Mouse (Mus musculus): ENCODE results near the gene Hbs1l.

The Hbs1l gene

DNA sequence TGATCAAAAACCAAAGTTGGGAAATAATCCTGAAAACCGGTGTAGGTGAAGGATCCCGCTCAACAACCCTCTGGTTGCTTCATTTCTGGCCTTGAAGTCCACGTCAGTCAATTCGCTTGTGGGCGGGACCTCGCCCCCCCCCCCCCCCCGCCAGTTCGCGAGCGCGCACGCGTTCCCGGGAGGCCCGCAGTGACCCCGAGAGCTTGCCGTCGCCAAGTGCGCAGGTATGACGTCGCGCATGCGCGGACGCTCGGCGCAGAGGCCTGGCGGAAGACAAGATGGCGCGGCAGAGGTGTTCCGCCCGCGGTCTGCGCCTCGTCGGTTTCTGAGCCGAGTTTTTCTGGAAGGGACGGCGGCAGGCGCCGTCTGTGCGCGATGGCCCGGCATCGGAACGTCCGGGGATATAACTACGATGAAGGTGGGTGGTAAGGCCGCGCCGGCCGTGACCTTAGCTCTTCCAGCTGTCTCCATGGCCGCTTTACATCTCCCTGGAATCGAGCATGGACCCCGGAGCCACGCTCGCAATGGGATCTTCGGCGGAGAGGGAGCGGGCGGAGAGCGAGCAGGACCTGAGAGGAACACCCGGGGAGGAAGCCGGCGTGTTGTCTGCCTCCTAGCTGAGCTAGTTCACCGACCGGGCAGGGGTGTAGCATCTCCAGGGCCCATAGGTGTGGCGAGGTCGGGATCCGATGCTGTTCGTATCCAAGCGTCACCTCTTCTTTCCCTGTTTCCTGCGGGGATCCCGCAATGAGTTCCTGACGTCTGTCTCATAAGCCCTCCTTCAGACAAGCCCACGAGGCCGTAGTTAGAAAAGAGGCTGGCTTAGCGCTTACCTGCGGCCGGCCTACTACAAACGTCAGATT lies at the start of gene Hbs1l:
Hbs1l (plus strand) TSS at position 221 of the 863 bp plus-strand sequence.
- in situ Hi-C loops (cut with MboI, MseI), result no loop called here

DNA sequence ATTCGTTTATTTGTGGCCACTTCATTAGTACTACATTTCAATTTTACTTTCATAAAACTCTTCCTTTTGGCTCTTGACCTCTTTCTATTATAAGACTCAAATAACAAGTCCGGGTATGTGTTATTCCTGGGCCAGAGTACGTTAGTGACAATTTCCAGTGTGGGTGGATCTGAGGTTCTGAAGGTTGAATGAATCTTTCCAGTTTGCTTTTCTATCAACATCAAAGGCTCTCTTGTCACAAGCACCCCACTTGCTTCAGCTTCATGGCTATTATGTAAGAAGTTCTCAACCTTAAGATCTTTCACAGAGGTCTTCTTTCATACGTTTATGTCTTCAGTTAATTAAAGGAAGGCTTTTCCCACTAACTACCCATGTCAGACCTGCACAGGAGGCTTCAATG lies 47.2 kb upstream of the Hbs1l start:
- in situ Hi-C loops (cut with MboI, MseI), result loop anchor here (5.0 kb wide), 1 partner anchor 56 kb away; no protein-coding TSS in a partner anchor

DNA sequence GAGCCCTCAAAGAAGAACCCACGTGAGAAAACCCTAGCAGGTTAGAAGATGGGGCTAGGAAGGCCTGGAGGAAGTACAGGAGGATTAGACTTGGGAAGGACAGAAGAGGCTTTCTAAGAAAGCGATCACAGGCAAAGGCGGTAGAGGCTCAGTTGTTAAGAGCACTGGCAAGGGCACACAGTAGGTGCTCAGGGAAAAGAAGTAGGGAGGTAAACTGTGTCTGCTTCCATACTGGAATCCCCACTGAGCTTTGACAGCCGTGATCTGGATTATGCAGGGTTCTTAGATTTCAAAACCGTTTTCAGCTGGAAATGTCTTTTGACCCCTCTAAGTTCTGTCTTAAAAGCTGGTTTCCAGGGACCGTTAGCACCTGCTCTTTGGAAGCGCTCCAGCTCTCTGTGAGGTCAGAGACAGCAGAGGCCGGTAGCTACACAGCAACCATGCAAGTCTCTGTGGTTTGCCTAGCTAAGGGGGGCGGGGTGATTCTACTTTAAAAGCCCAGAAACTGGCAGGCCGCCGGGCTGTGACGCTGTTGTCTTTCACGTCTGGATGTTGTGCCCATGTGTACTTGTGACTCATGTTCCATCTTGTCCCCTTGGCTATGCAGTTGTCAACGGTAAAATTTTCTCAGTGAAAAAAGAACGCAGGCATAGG lies 43.8 kb upstream of the Hbs1l start:
- in situ Hi-C loops (cut with MboI, MseI), result no loop called here

DNA sequence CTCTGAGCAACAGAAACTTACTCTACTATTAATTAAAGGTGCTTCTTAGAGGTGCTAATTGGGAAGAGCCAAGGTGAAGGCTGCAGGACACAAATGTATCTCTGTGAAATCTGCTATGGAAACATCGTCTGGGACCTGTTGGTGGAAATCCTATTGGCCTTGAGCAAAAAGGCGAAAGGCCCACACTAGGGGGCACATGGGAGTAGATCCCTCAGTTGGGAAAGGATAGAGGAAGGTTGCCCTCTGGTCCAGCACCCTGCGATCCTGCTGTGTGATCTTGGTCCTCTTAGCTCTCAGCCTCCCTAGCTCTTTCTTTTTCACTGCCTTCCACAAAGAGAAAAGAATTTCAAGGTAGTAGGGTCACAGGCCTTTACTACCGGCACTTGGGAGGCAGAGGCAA lies 43.0 kb upstream of the Hbs1l start:
- in situ Hi-C loops (cut with MboI, MseI), result no loop called here

DNA sequence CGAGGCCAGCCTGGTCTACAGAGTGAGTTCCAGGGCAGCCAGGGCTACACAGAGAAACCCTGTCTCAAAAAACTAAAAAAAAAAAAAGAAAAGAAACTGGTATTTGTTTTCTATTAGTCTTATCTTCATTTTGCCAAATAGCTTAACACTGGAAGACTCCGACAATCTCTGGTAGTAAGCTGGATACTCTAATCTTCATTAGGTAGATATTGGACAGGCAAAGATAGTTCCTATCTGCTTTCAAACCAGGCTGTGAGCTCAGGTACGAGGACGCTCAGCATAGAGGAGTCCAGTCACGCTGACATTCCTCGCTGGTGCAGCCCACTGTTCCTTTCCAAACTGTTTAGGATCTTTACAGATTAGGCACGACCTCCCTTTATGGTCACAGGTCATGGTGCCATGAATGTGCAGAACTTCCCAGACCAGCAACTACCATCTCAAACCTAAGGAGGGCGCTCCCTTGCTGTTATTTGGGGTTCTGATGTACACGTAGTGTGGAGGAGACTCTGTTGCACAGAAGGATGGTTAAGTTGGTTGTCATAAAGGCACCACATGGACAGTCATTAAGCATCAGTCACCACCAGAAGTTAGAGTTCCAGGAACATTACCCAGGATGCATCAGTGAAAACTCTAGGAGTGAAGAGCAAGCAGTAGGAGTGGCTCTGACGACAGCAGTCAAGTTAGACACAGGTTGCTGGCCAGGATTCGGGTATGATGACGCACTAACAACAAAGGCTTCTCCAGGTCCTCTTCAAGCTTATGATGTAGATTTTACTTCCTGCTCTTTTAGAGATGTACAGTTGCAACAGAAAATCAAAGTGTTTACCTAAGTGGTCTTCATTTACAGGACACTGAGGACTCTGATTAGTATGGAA lies 41.3 kb upstream of the Hbs1l start:
- in situ Hi-C loops (cut with MboI, MseI), result no loop called here

DNA sequence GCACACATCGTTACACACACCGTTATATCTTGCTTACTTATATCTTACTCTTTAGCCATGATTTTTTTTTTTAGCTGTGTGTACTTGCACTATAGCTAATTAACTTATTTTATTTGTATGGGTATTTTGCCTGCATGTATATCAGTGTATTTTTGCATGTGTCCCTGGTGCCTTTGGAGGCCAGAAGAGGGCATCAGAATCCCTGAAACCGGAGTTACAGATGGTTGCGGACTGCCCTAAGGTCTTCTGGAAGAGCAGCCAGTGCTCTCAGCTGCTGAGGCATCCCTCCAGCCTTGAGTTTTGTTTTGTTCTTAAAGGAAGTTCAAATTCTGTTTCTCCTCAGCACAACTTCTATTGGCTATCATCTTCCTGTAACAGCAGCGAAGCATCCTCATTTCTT lies 38.5 kb upstream of the Hbs1l start:
- in situ Hi-C loops (cut with MboI, MseI), result no loop called here

DNA sequence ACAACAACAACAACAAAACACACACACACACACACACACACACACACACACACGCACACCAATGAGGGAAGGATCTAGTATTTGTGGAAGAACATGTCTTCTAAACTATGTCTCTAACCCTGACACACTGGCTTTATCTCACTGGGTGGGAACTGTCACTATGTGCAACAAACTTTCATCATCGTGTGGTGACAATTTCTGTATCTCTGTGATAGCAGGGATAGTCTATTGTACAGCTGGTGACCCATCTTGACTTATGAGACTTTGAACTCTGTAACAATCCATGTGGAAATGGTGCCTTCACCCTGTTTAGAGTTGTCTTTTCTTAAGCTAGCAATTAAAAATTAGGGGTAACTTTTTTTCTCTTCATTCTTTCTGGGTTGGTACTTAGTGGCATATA lies 36.1 kb upstream of the Hbs1l start:
- in situ Hi-C loops (cut with MboI, MseI), result no loop called here

DNA sequence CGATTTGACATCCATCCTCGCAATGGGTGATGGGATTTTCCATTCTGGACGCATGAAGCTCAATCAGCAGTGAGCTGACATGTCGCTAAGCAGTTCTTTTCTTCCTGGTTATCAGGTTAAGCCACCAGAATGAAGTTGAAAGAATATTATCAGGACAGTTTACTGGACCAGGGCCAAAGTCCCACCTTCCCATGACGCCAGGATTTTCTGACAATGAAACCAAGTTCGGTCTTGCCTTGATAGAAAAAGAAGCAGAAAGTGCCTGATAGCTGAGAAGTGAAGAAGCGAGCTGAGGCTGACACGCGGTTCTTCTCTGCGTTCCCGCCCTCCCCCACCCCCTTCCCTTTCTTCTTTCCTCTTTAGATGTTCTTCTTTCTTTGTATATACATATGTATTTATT lies 30.6 kb upstream of the Hbs1l start:
- in situ Hi-C loops (cut with MboI, MseI), result no loop called here

DNA sequence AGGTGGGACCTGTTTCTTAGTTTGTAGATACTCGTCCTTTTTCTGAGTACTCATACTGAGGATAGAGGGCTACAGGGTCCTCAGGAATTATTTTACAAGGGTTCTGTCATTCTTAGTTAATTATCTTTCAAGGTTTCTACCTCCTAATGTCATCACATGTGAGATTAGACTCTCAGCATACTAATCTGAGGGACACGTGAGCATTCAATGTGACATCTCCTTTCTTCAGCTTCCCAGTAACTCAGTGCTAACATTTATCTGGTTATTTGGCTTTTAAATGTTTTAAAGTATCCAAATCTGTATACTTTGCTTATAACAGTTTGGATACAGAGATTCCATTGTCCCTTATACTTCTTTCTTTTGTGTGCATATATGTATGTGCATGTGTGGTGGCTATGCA lies 28.3 kb upstream of the Hbs1l start:
- in situ Hi-C loops (cut with MboI, MseI), result no loop called here

DNA sequence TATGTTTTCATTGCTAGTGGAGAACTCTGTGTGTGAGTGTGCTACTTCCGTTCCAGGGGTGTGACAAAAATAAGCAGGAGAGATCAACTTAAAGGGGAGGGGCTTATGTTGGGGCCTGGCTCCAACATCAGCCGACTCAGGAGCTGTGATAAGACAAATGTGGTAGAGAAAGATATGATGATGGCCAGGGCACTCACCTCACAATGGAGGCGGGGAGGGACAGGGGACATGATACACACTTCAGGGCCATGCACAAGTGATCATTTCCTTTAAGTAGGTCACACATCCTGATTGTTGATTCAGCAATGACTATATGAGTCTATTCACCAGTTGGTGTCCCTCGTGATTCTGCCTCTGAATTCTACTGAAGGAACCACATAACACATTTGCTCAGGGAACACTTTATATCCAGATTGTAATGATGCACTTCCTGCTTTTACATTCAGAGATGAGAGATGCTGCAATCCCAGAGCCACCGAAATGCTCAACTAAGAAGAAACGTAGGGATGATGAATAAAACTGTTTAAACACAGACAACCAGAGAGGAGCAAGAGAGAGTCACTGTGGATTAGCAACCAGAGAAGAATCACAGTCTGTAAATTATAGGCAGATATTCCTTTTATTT lies 26.9 kb upstream of the Hbs1l start:
- in situ Hi-C loops (cut with MboI, MseI), result no loop called here

DNA sequence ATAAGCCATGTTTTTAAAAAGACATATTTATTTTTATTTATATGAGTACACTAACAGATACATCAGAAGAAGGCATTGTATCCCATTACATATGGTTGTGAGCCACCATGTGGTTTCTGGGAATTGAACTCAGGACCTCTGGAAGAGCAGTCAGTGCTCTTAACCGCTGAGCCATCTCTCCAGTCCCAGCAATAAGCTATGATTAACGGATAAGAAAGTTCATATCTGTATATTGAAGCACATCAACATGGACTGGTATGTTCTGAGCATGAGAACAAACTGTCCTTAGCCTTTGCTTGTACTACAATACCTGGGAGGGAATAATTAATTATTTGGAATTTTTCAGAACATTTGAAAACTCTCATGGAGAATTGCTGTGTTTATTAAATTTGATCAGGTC lies 25.9 kb upstream of the Hbs1l start:
- in situ Hi-C loops (cut with MboI, MseI), result no loop called here

DNA sequence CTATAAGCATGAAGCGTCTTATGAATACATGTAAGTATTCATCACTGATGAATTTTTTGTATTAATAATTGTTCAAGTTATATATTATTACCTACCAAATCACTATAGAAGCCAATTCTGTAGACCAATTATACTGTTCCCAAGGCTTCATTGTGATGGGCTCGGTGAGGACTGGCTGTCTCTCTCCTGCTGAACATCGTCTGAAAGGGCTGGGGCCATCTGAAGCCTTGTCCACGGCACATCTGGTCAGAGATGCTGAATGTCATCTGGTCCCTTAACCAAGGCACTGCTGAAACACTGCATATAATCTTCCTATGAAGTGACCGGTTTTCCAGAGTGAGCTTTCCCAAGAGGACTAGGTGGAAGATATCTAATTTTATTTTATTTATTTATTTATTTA lies 24.9 kb upstream of the Hbs1l start:
- in situ Hi-C loops (cut with MboI, MseI), result no loop called here

DNA sequence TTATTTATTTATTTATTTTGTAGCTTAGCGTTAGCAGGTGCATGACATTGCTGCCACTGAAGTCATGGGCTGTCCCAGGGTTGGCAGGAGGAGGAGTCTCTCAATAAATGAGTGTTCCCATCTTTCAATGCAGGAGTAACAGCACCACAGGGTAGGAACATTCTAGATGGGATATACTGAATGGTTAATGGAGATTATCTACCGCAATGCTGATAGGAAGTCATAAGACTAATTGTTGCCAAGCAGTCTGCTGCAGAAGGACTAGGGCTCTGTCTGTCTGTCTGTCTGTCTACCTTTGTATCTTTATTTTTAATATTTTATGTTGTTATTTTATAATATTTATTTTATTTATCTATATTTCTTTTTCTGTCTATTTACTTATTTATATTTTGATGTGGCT lies 24.5 kb upstream of the Hbs1l start:
- in situ Hi-C loops (cut with MboI, MseI), result no loop called here

DNA sequence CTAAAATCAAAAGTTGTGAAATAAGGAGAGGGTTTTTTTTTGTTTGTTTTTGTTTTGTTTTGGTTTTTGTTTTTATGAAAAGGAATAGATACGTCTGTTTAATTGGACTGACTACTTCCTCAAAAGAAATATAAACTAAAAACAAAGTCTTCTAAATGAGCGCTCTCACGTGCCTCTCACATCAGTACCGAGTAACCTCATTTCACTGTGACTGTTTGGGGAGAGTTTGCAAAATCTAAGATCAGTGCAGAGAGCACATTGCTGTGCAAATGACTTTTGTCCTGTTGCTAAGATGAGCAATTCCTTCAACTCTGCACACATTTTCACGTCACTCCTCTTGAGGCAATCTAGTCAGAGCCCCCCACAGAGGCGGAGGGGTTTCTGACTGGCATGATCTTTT lies 24.0 kb upstream of the Hbs1l start:
- in situ Hi-C loops (cut with MboI, MseI), result no loop called here

DNA sequence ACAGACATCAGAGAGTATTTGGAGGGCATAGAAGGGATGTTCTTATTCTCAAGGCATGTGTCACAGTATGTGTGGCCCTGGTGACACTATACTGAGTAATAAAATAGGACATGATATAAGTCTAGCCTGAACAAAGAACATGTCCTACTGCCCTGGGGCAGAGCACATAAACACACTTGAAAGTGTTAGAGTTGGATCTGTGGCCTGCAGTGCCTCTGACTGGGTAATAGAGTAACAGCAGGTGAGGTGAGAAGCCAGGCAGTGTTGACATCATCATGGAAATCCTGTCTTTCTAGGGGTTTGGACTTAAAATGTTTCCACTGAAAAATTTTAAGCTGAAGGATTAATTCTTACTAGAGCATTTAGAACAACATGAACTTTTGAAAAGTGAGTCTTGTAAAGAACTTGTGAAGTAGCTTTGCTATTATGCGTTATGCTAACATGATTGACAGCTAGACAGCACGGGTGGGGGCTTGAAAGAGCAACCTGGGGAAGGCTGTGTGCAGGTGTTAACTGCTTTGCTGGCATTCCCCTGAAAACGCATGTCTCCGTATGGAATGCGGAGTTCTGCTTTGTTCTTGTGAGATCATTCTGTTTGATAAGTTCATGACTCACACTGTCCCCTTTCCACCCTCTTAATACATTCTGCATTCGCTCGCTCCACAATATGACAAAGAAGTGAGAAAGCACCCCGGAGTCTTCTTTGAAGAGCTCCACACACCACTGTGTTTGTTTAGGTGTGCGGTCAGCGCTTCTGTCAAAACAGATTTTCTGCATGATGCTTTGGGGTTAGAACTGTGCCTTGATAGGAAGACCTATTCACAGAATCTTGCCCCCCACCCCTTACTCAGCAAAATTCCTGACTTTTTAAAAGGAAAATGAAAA lies 8.3 kb upstream of the Hbs1l start:
- in situ Hi-C loops (cut with MboI, MseI), result loop anchor here (5.0 kb wide), 1 partner anchor 55 kb away; no protein-coding TSS in a partner anchor

DNA sequence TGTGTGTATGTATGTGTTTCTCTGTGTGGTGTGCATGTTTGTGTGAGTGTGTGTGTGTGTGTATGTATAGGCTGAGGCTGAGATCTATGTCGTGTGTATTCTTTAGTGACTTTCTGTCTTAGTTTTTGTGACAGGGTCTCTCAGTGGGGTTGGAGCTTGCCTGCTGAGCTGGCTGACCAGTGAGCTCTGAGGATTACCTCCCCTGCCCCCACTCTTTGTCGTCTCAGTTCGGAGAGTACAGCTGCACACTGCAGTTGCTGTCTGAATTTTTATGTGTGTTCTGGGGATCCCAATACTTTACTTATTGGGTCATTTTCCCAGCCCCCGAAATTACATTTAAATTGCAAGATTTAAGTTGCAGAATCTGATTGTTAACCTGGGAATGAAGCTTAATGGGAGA lies 4.6 kb upstream of the Hbs1l start:
- in situ Hi-C loops (cut with MboI, MseI), result no loop called here

DNA sequence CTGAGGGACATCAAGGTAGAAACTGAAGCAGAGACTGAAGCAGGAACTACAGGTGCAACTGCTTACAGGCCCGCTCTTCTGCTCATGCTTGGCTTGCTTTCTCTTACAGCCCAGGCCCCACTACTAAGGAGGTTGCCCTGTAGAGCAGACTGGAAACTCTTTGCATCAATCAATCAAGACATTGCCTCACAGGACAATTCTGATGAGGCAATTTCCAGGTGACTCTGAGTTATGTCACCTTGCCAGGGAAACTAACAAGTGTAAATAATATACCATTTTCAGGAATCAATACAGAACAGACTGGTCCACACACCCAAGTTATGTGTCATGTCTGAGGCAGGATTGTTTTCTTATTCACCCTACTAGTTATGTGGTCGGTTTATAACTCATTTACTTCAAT lies 1.6 kb upstream of the Hbs1l start:
- in situ Hi-C loops (cut with MboI, MseI), result no loop called here

DNA sequence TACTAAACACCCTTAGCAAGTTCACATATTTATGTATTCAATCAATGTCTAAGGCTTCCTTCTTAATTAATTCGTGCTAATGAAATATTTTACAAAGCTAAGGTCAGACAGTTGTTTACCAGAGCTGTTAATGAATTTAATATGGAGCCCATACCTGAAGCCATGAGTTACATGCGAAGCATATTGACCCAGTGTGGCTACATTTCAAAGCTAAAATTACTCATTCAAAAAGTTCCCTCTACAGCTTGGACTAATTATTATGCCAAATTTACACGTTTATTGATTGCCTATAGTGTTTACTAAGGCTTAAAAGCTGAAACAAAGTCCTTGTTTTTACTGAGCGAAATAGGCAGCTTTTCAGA lies 401 bp upstream of the Hbs1l start:
- in situ Hi-C loops (cut with MboI, MseI), result no loop called here

DNA sequence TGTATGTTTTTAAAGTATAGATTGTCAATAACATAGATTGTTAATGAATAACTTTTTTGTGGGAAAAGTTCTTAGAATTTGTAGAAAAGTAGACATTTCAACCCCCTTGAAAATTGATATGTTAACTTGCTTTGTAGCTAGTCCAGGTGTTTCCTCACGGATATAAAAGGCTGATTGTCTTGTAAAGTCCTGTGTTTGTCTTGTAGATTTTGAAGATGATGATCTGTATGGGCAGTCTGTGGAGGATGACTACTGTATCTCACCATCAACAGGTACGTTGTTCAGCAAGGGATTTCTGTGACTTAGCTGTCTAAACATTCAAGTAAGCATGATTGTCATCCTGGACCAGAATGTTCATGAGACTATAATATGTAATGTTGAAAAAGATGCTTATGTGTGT lies 3.2 kb downstream of the Hbs1l start:
- in situ Hi-C loops (cut with MboI, MseI), result no loop called here

DNA sequence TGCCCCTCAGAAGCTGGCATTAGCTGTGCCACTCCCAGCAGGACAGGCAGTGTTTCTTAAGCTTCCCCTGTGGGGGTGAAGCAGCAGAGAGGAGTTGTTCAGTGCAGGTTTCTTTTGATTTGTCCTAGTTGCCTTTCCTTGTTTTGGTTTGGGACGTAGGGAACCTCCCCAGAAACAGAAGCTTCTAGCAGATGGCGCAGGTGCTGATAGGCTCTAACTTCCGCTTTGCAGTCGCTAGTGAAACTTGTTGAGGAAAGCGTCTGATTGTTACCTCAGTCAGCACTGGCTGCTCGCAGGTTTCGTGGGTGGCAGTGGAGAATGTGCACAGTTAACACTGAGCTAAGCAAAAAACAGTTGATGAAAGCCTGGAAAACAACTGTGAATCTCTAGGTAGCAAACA lies 6.0 kb downstream of the Hbs1l start:
- in situ Hi-C loops (cut with MboI, MseI), result loop anchor here (5.0 to 25.0 kb wide), 3 partner anchors 50 to 965 kb away; partner anchors contain the start of gene Mtfr2

Data from regulatory T cell (primary cell).